Mouse (Mus musculus): ENCODE measurements around the gene C530008M17Rik. TPM values are rescaled to one million over a fixed set of nuclear protein-coding genes. Genes with fewer than 3 reads are reported as not detected.

Gene C530008M17Rik
- total and polyA plus RNA-seq, 3 experiments = 3.2 to 10.6 TPM; not detected in 1

DNA sequence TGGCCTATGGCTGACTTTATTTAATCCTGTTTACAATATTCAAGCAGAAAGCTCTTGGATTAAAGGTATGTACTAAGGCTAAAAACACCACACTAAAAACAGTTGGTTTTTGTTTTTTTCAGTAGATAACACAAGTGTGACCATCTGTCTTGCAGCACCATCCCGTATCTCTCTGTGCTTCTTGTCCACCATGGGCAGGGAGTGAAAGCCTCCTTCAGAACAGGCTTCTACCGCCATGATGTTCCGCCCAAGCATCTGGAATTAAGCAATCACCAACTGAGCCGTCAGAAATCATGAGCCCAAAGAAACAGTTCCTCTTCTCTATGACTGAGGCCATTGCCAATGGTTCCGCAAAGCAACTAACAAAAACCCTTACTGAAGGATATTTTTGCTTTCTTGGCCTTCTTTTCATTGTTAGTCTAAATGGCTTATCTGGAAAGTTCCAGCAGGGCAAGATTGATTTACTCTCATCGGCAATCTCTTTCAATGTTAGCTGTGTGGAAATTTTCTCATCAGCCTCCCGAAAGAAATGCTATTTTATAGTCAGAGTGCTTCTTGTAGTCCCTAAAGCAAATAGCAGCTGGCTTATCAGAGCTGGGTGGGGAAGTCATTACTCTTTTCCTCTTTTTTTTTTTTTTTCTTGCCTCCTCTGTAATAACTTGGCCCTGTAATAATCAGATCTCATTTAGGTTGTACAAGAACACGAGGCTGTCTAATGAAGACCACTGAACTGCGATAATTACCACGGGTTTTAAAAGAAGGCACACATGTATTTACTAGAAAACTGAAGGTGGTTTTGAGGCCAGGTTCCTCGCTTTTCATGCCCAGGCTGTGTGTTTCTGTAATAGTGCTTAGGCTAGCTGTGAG, 49.2 kb downstream of the C530008M17Rik start:
- H3K27ac ChIP-seq (ENCODE audit: control insufficient read depth, low read depth, low read length) = peak overlapping the region; percentile 97
- TF ChIP-seq MAZ (IDR thresholded peaks at IDR 0.05; ENCODE audit: low read depth, low read length) (no peak; the same call in 1 of the 2 replicates), ZKSCAN1 (IDR thresholded peaks at IDR 0.05; ENCODE audit: low read depth, low read length) (peak; percentile 71; the same call in 1 of the 2 replicates), GATA1 (IDR thresholded peaks at IDR 0.05; ENCODE audit: low read depth, low read length) (peak; percentile 95), TBP (IDR thresholded peaks at IDR 0.05; ENCODE audit: low read depth, low read length) (peak; percentile 44; the same call in 1 of the 2 replicates), SIN3A (IDR thresholded peaks at IDR 0.05; ENCODE audit: low read length) (peak; percentile 89), KAT2A (conservative IDR thresholded peaks at IDR 0.05; ENCODE audit: low read depth, low read length) (no peak), EP300 (IDR thresholded peaks at IDR 0.05; ENCODE audit: low read depth in 1 of 2, low read length in 2 of 2) (peak; percentile 65 to 88; a peak in 3 of 4 replicates), ETS1 (IDR thresholded peaks at IDR 0.05; ENCODE audit: low read depth, low read length) (peak; percentile 83), CHD1 (IDR thresholded peaks at IDR 0.05; ENCODE audit: low read depth, low read length) (no peak), ZNF384 (IDR thresholded peaks at IDR 0.05; ENCODE audit: low read depth, low read length) (peak; percentile 100), MYC (IDR thresholded peaks at IDR 0.05; ENCODE audit: low read depth, low read length) (peak; percentile 94), USF2 (IDR thresholded peaks at IDR 0.05; ENCODE audit: borderline replicate concordance in 1 of 2, insufficient read depth in 1 of 2, low read depth in 1 of 2, low read length in 2 of 2) (no peak), POLR2AphosphoS5 (IDR thresholded peaks at IDR 0.05; ENCODE audit: borderline replicate concordance, low read depth, low read length) (no peak), MAX (IDR thresholded peaks at IDR 0.05; ENCODE audit: low read length) (peak; percentile 85), MXI1 (IDR thresholded peaks at IDR 0.05; ENCODE audit: low read depth, low read length) (peak; percentile 77), TCF12 (IDR thresholded peaks at IDR 0.05; ENCODE audit: low read depth, low read length) (peak; percentile 51), CTCF (IDR thresholded peaks at IDR 0.05 in 2 of 3, conservative IDR thresholded peaks at IDR 0.05 in 1 of 3; ENCODE audit: control insufficient read depth in 1 of 3, insufficient read depth in 1 of 3, low read depth in 2 of 3, low read length in 3 of 3, poor library complexity in 1 of 3, severe bottlenecking in 1 of 3) (no peak), MAFK (IDR thresholded peaks at IDR 0.05; ENCODE audit: borderline replicate concordance, low read depth, low read length) (no peak), RCOR1 (IDR thresholded peaks at IDR 0.05; ENCODE audit: low read depth, low read length) (peak; percentile 81), ZC3H11A (IDR thresholded peaks at IDR 0.05; ENCODE audit: low read depth, low read length) (no peak), E2F4 (IDR thresholded peaks at IDR 0.05; ENCODE audit: borderline replicate concordance, low read depth, low read length) (no peak), NELFE (IDR thresholded peaks at IDR 0.05; ENCODE audit: low read depth, low read length) (no peak; the same call in none of the 2 replicates), HCFC1 (IDR thresholded peaks at IDR 0.05; ENCODE audit: low read depth, low read length) (peak; percentile 33; the same call in 1 of the 2 replicates)
- peaks cover 0 to 29% of the 10 kb centered on the region in 2 experiments; a peak in 2 of 4 replicates for H3K36me3 ChIP-seq (ENCODE audit: control insufficient read depth in 1 of 2, insufficient read depth in 2 of 2, low read length in 2 of 2)
- peak; percentile 92 for DNase-seq (ENCODE audit: low read depth, low spot score)
- H3K4me1 ChIP-seq (ENCODE audit: control insufficient read depth in 1 of 2, insufficient read depth in 2 of 2, low read length in 2 of 2) = peaks cover 15 to 23% of the 10 kb centered on the region in 2 experiments
- H3K4me3 ChIP-seq (ENCODE audit: control insufficient read depth in 1 of 2, insufficient read depth in 1 of 2, low read depth in 2 of 2, low read length in 2 of 2) = peak overlapping the region; percentile 10 to 47
- H3K27me3 ChIP-seq (ENCODE audit: control insufficient read depth in 1 of 2, insufficient read depth in 2 of 2, low read length in 2 of 2) = no peaks in the 10 kb centered on the region
- H3K9ac ChIP-seq (ENCODE audit: control insufficient read depth, low read depth, low read length, poor library complexity, severe bottlenecking) = peak overlapping the region; percentile 64
- H3K9me3 ChIP-seq (replicated peaks; ENCODE audit: insufficient read depth, low read length) = no peaks in the 10 kb centered on the region
- H3K79me2 ChIP-seq (ENCODE audit: control insufficient read depth, insufficient read depth, low read length, poor library complexity) = no peaks in the 10 kb centered on the region
